Mouse (Mus musculus) bone marrow macrophage, adult 2 months (primary cell): ENCODE measurements around the gene Hsd17b7.

Experiments used
- CTCF ChIP-seq: IDR thresholded peaks from 2 replicates; pipeline ENCODE4 v1.5.1; 2012; ENCODE audit warnings: low read depth, mild to moderate bottlenecking, low read length, moderate library complexity
- POLR2A ChIP-seq: IDR thresholded peaks from 2 replicates; pipeline ENCODE4 v1.6.1; 2012; ENCODE audit warnings: mild to moderate bottlenecking, low read depth, low read length, borderline replicate concordance

DNA sequence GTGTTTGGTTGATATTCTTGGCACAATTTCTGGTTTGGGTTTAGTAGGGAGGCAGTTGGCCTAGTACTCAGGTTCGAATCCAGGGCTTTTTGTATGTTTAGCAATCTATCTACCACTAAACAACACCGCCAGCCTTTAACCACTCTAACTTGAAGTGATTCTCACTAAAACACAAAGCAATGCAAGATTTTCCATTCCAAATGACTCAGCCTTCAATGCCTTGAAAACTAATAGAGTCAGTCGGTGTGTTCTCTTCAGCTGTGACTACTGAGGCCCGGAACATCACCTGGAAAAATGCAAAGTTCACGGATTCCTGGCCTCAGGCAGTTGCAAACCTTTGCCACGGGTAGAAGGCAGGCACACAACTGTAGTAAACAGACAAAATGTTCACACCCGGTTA, 37.3 kb downstream of the Hsd17b7 start:
- TF ChIP-seq CTCF: no peak
- no peak for TF ChIP-seq POLR2A
